Mouse (Mus musculus): Measurements from ENCODE around the gene Phf24.

DNA sequence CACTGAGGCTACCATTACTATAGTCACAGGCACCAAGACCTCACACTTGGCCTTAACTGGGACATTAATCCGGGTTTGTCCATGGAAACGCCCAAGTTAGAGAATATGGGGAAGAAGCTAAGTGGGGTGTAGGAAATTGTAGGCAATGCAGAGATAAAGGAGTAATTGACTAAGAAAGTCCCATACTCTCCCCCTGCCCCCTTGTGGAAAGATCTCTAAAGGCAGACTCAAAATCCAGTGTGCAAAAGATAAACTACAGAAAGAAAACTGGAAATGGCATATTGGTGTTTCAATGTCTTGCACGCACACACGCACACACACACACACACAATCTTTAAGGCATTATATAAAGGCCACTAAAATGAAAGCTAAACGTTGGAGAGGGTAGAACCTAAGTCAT is 45.7 kb upstream of the Phf24 start:
- TF ChIP-seq CTCF (conservative IDR thresholded peaks at IDR 0.05 in 1 of 2, IDR thresholded peaks at IDR 0.05 in 1 of 2; ENCODE audit: low read depth in 2 of 2, low read length in 2 of 2) = peak in 1 of 2 experiments; percentile 51; a peak in 2 of 4 replicates
- TF ChIP-seq EP300 (IDR thresholded peaks at IDR 0.05; ENCODE audit: low read length) = no peak
- no peak for TF ChIP-seq JUND (conservative IDR thresholded peaks at IDR 0.05; ENCODE audit: low read depth, low read length)
- no peak for TF ChIP-seq IRF4 (IDR thresholded peaks at IDR 0.05; ENCODE audit: low read depth, low read length)
- no peak for TF ChIP-seq KAT2A (IDR thresholded peaks at IDR 0.05; ENCODE audit: insufficient replicate concordance, low read length)
- TF ChIP-seq ZC3H11A (IDR thresholded peaks at IDR 0.05; ENCODE audit: low read depth, low read length) = no peak
- no peak for TF ChIP-seq TCF12 (IDR thresholded peaks at IDR 0.05; ENCODE audit: low read depth, low read length)
- TF ChIP-seq TBP (conservative IDR thresholded peaks at IDR 0.05; ENCODE audit: low read depth, low read length) = no peak
- no peak for TF ChIP-seq ZKSCAN1 (IDR thresholded peaks at IDR 0.05; ENCODE audit: borderline replicate concordance, low read depth, low read length)
- no peak for TF ChIP-seq MAX (IDR thresholded peaks at IDR 0.05; ENCODE audit: low read length)
- no peak for TF ChIP-seq BHLHE40 (IDR thresholded peaks at IDR 0.05; ENCODE audit: low read depth, low read length)
- TF ChIP-seq MAZ (IDR thresholded peaks at IDR 0.05; ENCODE audit: low read depth, low read length) = no peak

All from CH12.LX (cell line).